Mouse (Mus musculus): ENCODE measurements around the gene Pdlim1.

GRCm38 (mm10) chr19:40317001-40317400 lies 45.4 kb upstream of the Pdlim1 start:
- TF ChIP-seq CTCF (IDR thresholded peaks at IDR 0.05; ENCODE audit: low read depth, low read length), result no peak
- no peak for TF ChIP-seq POLR2A (IDR thresholded peaks at IDR 0.05; ENCODE audit: extremely low read depth, insufficient read depth, low read length)

Measured in liver, adult 2 months (tissue).